Mouse (Mus musculus): Measurements from ENCODE around the gene Nfia.
A peak's percentile ranks its signal among the peaks of the same experiment; 100 is the strongest.

Gene Nfia

GRCm38 (mm10) chr4:97767025-97767424 lies 5.5 kb upstream of the Nfia start:
- DNase-seq = no peak

DNA sequence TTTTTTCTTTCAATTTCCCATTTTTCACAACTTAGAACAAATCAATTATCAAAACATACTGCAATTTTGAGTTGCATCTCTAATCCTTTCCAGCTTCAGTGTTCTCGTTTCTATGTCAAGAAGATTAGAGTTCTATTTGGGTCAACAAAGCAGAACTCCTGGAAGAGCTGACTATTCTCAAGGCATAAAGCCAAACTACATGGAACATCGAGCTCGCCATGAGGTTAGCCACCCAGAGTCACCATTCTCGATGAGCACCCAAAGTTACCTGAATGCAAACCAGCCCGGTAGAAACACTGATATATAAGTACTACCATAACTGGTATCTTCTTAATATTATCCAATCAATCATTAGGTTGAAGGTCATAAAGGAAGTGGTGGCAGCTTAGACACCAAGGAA lies 5.0 kb upstream of the Nfia start:
- no peak for DNase-seq

DNA sequence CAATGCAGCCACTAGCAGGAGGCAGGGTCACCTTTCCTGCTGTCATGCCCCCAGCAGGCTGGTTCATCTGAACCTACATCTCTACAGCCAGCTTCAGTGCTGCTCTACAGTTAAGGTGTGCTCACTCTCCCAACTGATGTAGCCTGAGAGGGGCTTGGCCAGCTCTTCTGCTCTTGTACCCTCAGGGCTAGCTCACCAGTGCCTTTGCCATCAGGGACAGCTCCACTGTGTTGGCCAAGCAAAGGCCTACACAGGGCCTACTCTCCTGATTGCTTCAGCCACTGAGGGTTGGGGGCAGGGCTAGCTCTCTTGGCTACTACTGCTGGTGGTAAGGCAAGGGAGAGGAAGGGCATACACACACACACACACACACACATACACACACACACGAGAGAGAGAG lies 2.7 kb upstream of the Nfia start:
- DNase-seq = no peak

DNA sequence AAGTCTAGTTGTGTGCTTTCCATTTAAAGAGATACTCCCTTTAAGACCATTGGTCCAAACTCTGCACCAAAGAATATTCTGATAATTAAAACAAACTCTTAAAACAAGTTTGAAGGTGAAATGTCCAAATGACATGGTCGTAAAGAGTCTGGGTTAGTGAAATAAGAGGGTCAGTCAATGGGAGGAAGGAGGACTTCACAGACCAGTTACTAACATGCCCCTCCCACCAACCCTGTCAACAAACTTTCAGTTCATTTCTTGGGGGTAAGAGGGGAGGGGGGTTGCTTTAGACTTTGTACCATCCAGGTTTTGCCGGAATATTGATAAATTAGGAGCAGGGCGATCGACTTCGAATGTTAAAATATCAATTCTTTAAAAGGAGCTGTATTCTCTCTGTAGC lies 1.1 kb upstream of the Nfia start:
- DNase-seq = no peak

DNA sequence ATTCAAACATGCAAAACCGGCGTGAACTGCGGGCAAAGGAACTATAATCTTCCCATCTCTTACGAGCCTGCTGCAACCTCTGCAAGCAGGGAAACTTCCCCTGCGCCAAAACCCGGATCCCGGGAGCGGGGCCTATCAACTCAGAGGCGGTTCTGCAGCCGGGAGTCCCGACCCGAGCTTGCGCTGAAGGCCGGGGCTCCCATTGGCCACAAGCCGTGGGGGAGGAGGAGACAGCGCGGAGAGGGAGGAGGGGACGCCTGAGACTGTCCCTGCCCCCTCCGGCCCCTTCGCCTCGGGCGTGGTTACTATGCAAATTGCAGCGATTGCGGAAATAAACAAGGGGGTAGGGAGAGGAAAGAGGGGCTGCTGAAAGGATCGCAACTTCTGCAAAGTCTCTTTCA lies 450 bp upstream of the Nfia start:
- DNase-seq = peak; percentile 93

GRCm38 (mm10) chr4:97773110-97773593 lies 618 bp downstream of the Nfia start:
- DNase-seq = peak; percentile 78

GRCm38 (mm10) chr4:97773791-97774190 lies 1.3 kb downstream of the Nfia start:
- no peak for DNase-seq

- no peak for DNase-seq
Observed at GRCm38 (mm10) chr4:97774446-97774950, 2.0 kb downstream of the Nfia start.

DNA sequence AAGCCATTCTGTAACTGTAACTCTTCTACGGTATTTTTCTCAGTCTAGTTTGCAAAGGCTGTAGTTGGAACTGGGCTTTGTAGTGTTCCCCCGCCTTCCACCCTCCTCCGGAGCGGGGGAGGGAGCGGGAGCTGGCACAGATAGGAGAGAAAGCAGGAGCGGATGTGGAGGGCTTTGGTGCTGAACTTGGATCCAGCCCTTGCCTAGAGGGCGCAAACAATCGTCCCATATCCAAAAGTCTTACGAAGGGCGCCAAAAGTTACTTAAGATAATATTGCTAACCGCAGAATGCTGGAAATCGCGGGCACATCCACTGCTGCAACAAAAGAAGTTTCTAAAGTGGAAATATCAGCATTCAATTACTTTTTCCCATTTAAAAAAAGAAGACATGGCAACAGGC lies 2.5 kb downstream of the Nfia start:
- peak; percentile 61 for DNase-seq

GRCm38 (mm10) chr4:97775494-97776265 lies 3.1 kb downstream of the Nfia start:
- DNase-seq = no peak

DNA sequence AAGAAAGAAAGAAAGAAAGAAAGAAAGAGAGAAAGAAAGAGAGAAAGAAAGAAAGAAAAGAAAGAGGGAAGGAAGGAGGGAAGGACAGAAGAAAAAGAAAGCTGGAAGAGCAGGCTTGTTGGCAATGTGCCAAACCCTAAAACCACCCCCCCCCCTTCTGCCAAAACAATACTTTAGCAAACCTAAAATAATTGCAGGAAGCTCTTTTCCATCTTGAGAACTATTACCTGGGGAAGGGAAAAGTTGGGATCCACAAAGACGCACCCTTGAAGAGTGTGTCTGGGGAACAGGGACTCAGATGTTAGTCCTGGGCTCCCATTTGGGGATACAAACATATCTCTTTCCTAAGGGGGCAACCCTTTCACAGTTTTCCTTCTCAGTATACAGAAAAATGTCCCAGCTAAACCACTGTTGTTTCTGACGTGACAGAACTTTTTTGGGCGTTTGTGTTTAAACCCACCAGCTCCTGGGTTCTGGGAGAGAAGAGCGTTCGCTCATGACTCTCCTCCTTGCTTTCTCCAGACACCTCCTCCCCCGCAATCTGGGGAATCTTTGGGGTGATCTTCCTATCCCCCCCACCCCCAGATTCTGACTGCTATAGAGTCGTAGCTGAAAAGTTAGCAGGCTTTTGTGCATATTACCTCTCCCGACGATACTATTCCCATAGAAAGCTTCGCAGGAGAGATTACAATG lies 4.0 kb downstream of the Nfia start:
- DNase-seq = no peak

- DNase-seq = peak; percentile 56
Observed at GRCm38 (mm10) chr4:97777081-97777705, 4.7 kb downstream of the Nfia start.

- DNase-seq = peak; percentile 41
Observed at GRCm38 (mm10) chr4:97777706-97778176, 5.2 kb downstream of the Nfia start, which contains the start of gene E130114P18Rik. Gene E130114P18Rik, minus strand, starts transcription at chr4:97778078.

DNA sequence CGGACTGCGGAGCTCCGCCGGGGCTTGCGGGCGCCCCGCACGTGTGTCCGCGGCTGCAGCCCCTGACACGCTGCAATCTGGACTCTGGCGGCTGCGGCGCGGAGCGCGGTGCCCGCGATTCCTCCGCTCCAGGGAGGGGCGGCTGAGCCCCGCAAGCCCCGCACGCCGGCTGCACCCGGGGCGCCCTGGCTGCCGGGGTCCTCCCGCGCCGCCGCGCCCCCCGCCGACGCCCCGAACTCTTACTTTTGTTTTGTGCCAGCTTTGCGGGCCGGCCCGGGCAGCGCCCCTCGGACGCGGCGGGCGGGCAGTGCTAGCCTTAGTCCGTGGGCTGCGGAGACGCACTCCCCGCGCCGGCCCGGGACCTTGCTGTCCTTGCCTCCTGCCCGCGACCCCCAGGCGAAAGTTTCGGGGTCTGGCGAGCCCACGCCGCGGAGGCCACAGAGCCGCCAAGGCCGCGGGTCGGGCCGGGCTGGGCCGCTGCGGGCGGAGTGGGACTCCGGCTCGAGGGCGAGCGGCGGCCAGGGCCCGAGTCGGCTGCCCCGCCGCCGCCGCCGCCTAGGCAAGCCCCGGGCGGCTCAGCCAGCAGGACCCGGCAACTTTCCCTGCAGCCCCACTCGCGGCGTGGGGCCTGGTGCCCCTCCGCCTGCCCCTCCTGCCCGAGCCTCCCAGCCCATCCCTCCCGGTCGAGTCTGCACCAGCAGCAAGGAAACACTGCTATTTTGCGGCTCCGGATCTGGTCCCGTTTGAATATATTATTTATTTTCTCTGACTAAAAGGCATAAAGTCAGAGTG lies 5.9 kb downstream of the Nfia start:
- DNase-seq = no peak

DNA sequence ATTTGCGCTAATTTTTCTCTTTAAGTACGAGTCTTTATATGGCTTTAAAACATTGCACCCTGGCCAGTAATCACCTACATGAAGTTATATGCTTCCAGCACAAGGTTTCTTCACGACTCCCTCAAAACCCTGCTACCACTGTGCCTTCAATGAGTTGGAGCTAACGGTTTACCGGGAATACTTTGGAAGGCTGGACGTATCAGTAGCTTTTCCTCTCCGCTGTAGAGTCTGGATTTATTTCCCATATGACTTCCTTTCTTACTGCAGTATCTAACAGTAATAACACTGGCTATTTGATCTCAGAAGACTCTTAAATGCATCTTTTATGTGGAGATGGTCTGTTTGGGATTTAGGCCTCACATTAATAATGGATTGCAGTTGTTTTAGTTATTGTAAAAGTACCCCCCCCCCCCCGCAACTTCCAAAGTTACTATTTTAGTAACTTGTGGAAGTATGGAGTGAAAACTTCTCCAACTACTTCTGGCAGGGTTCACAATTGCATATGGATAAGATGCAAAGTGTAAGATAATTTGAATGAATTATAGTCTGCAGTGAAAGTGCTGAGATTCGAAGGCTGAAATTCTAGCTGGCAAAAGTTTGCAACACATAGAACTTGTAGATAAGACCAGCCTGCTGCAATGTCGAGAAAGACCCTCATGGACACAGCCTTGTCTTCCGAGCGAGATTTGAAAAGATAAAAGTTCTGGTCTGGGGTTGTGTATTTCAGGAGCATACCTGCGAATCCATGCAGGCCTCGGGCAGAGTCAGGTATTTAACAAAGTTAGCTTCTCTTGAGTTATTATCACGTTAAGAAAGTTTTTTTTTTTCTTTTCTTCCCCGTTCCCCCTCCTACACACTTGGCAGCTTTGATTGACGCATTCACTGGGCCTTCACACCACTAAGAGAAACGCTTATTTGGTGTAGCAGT lies 6.7 kb downstream of the Nfia start:
- DNase-seq = no peak

DNA sequence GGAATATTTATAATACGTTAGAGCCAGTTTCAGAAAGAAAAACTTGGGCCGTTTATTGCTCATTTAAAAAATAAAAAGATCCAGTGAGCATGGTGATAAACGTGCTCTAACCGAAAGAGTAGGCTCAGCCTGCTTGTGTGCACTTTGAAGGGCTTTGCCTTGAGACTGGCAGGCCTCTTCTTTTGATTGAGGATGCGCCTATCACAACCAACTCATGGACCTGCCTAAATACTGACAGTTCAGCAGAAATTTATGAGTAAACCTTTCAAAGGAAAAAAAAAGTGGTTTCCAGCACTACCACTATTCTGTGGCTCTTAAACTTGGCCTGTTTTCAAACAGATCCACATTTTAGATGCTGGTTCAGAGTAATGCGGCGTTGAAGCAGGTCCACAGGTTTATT lies 7.5 kb downstream of the Nfia start:
- DNase-seq = no peak

- DNase-seq = no peak
Observed at GRCm38 (mm10) chr4:97780666-97781435, 8.3 kb downstream of the Nfia start.

- DNase-seq = no peak
Observed at GRCm38 (mm10) chr4:97782069-97782468, 9.5 kb downstream of the Nfia start.

GRCm38 (mm10) chr4:97782497-97782896 lies 10.0 kb downstream of the Nfia start:
- no peak for DNase-seq

- no peak for DNase-seq
Observed at GRCm38 (mm10) chr4:97783073-97783879, 10.7 kb downstream of the Nfia start.

Data from liver (tissue).